Mouse (Mus musculus) heart, postnatal 0 days (tissue): Measurements from ENCODE around the gene 1600014C10Rik. TPM values are rescaled to one million over a fixed set of nuclear protein-coding genes. Genes with fewer than 3 reads are reported as not detected.

ENCODE experiments used
- ATAC-seq: fragments of 200-750 bp; cut with Nextera tagmentation; 2 replicates; pipeline ENCODE4 v1.8.0; 2017; ENCODE audit warnings: low read depth, moderate number of reproducible peaks, moderate library complexity; ENCODE audit not compliant: insufficient read depth
- DNase-seq: peaks from one replicate; pipeline ENCODE4 v3.0.0-alpha.2; 2016; ENCODE audit warnings: low spot score
- H3K27ac ChIP-seq: fragments of 300-500 bp; sonication (generic); 2 replicates; pipeline ENCODE4 v1.5.1; 2014; ENCODE audit warnings: low read depth, mild to moderate bottlenecking
- H3K27me3 ChIP-seq: fragments of 300-500 bp; sonication (generic); 2 replicates; pipeline ENCODE4 v1.6.1; 2014; ENCODE audit warnings: low read length, mixed read lengths; ENCODE audit not compliant: control insufficient read depth, insufficient read depth
- H3K36me3 ChIP-seq: fragments of 300-500 bp; sonication (generic); replicated peaks from 2 replicates; pipeline ENCODE4 v1.6.1; 2014; ENCODE audit warnings: low read length, mixed read lengths; ENCODE audit not compliant: control insufficient read depth, insufficient read depth
- H3K4me1 ChIP-seq: fragments of 300-500 bp; sonication (generic); 2 replicates; pipeline ENCODE4 v1.6.1; 2014; ENCODE audit warnings: antibody characterized with exemption; ENCODE audit not compliant: control insufficient read depth, insufficient read depth
- H3K4me2 ChIP-seq: fragments of 300-500 bp; sonication (generic); 2 replicates; pipeline ENCODE4 v1.6.1; 2014; ENCODE audit warnings: low read depth, mild to moderate bottlenecking, low read length, moderate library complexity
- H3K4me3 ChIP-seq: fragments of 300-500 bp; sonication (generic); 2 replicates; pipeline ENCODE4 v1.5.1; 2014; ENCODE audit warnings: low read depth, low read length
- H3K9ac ChIP-seq: fragments of 300-500 bp; sonication (generic); replicated peaks from 2 replicates; pipeline ENCODE4 v1.6.1; 2014; ENCODE audit warnings: low read depth, low read length, mixed read lengths
- H3K9me3 ChIP-seq: fragments of 300-500 bp; sonication (generic); replicated peaks from 2 replicates; pipeline ENCODE4 v1.6.1; 2016; ENCODE audit warnings: low read length; ENCODE audit not compliant: control insufficient read depth
- CTCF ChIP-seq: IDR thresholded peaks from 2 replicates; pipeline ENCODE4 v1.5.1; 2016; ENCODE audit warnings: antibody characterized with exemption, control low read depth, low read depth
- EP300 ChIP-seq: IDR thresholded peaks from 2 replicates; pipeline ENCODE4 v1.6.1; 2016; ENCODE audit warnings: antibody characterized with exemption, low read depth
- WGBS: fragments of 180-500 bp; shearing (Covaris S2); extraction: QIAGEN DNeasy Blood & Tissue Kit; methylation state at CpG from one replicate; pipeline ENCODE4 v1.1.7; 2014; 5-methylcytosine and 5-hydroxymethylcytosine counted together
- polyA plus RNA-seq: library from polyadenylated mRNA; unstranded; fragments of >200 nt; fragmentation: Nextera tagmentation; extraction: Ambion mirVana; gene quantifications from 2 replicates; pipeline ENCODE4 v1.2.1, GENCODE M21; 2015
- total RNA-seq: library from RNA; depleted of rRNA; stranded (reverse); fragments of >200 nt; gene quantifications from 2 replicates; pipeline ENCODE4 v1.2.3, GENCODE M21; 2014; ENCODE audit warnings: low replicate concordance

Gene 1600014C10Rik
- total and polyA plus RNA-seq, 2 experiments from 2014 or later, result 15.9 to 16.5 TPM

DNA sequence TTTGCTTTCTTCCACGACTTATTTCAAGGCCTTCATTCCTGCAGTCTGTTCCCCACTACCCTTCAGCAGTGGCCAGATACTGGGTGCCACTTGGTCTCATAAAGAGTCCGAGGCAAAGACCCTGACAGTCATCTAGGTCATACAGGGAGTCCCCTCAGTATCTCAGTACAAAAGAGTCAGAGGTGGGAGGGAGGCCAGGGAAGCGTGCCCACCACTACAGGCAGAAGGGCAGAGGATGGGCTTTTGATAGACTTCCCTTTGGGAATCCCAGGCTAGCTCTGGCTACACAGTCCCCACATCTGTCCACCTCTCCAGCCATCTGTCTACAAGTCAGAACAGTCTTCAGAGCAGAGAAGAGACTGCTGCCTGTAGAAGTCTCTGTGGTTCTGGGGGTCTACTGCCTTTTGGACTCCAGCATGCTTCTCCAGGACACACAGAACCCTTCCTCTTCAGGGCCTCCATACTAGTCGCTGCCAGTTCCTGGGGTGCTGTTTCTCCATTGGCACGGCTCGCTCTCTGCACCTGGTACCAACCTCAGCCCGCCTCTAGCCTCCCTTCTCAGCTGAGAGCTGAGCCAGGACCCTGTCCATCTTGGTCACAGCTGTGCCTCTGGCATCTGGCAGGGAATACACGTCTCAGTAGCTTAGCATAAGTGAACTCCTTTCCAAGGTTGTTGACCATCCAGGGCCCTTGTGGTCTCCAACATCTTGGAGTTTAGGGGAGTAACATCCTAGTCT, 35.8 kb downstream of the 1600014C10Rik start:
- ATAC-seq (no peak), DNase-seq (no peak)
- Histone ChIP-seq H3K4me1 (peaks cover 45% of the 10 kb centered on the region), H3K36me3 (peaks cover 33% of the 10 kb centered on the region), H3K4me2 (no peak overlapping the region), H3K4me3 (no peak overlapping the region), H3K9ac (no peak overlapping the region), H3K27ac (peak overlapping the region; percentile 93), H3K9me3 (no peaks in the 10 kb centered on the region), H3K27me3 (no peaks in the 10 kb centered on the region)
- WGBS, result 71% methylated on average over 8 of the region's 8 CpGs
- TF ChIP-seq EP300, result no peak
- TF ChIP-seq CTCF, result no peak

DNA sequence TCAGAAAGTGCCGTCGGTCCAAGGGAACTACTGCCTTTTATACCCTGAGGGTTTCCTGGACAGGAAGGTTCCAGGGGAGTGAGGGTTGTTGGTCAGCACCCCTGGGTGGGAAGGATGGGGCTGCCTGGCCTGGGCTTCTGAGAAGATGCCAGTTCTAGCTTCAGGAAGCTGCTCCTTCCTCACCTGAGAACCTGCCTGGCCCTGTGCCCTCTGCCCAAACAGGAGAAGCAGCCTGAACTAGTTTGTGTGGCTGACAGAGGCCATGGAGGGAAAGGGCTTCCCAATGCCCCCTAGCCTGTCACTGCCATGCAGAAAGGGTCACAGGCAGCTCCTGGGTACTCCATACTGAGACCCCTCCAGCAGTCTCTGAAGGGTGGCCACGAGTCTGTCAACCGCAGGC, 36.5 kb downstream of the 1600014C10Rik start:
- Histone ChIP-seq H3K27me3 (no peaks in the 10 kb centered on the region), H3K4me3 (no peak overlapping the region), H3K9me3 (no peaks in the 10 kb centered on the region), H3K36me3 (peaks cover 33% of the 10 kb centered on the region), H3K4me2 (no peak overlapping the region), H3K4me1 (peaks cover 52% of the 10 kb centered on the region), H3K27ac (no peak overlapping the region), H3K9ac (no peak overlapping the region)
- 86% methylated on average over 4 of the region's 4 CpGs for WGBS
- DNase-seq, result no peak
- ATAC-seq, result no peak
- TF ChIP-seq EP300 (no peak), CTCF (no peak)

DNA sequence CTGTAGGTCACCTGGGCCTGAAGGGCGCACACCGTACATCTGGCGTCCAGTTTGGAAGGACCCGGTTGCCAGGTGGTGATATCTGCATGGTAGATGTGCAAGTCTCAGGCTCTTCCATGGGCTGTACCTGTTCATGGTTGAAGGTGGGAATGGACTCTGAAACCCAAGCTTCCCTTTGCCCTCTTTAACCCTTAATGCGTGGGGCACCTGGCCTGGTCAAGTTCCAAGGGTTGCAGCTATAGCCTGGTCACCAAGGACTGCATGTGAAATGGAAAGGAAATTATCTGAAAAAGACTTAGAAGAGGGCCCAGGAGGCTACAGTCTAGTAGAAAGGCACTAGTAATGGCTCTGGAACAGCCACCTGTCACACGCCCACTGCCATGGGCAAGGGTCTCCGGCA, 37.8 kb downstream of the 1600014C10Rik start:
- H3K27me3 ChIP-seq, result no peaks in the 10 kb centered on the region

DNA sequence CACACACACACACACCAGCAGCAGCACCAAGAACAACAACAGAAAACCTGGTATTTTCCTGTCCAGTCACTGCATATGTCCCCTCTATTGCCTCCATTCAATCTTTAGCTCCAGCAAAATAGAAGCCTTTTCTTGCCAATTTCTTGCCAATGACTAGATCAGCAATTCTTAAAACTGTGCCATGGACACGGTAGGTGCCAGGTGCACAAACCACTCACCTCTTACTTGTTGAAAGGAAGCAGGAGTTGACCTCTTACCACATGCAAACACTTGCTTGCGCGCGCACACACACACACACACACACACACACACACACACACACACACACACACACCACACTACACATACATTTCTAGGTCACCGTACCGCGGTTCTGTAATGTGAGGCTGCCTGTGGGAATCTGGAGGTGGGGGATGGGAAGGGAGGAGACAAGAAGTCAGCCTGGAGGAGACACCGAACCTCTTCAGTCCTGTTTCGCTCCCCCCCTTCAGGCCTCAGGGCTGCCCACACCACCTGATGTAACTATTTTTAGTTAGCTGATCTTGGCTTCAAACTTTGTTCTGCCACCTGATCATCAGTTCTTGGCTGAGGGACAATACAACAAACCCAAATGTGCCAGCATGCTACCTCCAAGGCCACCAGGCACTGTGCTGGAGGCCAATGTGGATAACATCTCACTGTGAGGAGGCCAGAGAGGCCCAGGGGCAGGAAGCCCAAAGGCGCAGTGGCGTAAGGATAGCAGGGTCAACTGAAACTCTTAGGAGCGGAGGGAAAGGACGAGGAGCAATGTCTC, 41.8 kb downstream of the 1600014C10Rik start:
- Histone ChIP-seq H3K36me3 (peaks cover 19% of the 10 kb centered on the region), H3K27me3 (no peaks in the 10 kb centered on the region), H3K4me2 (peak overlapping the region; percentile 73), H3K4me3 (peak overlapping the region; percentile 23), H3K9me3 (no peaks in the 10 kb centered on the region), H3K9ac (no peak overlapping the region; the same call in 1 of the 2 replicates), H3K4me1 (peaks cover 33% of the 10 kb centered on the region), H3K27ac (peak overlapping the region; percentile 94)
- DNase-seq, result peak; percentile 96
- TF ChIP-seq CTCF (no peak), EP300 (peak; percentile 96)
- 39% methylated on average over 13 of the region's 13 CpGs for WGBS
- ATAC-seq, result peak; percentile 64

More for the DNA sequence above, 37.8 kb downstream of the 1600014C10Rik start:
- ATAC-seq (no peak), DNase-seq (no peak)
- H3K27ac ChIP-seq, result no peak overlapping the region
- no peak overlapping the region for H3K4me2 ChIP-seq
- peaks cover 33% of the 10 kb centered on the region for H3K36me3 ChIP-seq
- peaks cover 61% of the 10 kb centered on the region for H3K4me1 ChIP-seq
- TF ChIP-seq EP300 (no peak), CTCF (no peak)
- no peak overlapping the region for H3K9ac ChIP-seq
- no peak overlapping the region for H3K4me3 ChIP-seq
- no peaks in the 10 kb centered on the region for H3K9me3 ChIP-seq
- WGBS, result 93% methylated on average over 7 of the region's 7 CpGs

DNA sequence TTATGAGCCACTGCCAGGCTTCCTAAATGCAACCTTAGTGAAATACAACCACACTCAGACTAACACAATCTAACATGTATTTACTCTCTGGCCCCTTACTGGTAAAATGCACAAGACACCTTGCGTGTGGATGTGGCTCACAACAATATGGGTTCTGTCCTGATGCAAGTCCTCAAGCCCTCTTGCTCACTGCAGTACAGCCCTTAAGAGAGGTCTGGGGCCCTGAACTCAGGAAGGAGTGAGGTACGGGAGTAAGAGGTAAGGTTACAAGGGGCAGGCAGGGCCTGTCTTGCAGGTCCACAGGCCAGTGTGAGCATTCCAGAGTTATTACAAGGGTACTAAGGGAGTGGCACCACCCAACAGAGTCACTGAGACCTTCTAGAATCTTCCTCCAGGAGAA, 43.2 kb downstream of the 1600014C10Rik start:
- Histone ChIP-seq H3K4me1 (peaks cover 22% of the 10 kb centered on the region), H3K9ac (peak overlapping the region; percentile 69; the same call in 1 of the 2 replicates), H3K4me3 (peak overlapping the region; percentile 69), H3K4me2 (peak overlapping the region; percentile 73), H3K36me3 (peaks cover 5% of the 10 kb centered on the region), H3K27ac (peak overlapping the region; percentile 94), H3K9me3 (no peaks in the 10 kb centered on the region), H3K27me3 (no peaks in the 10 kb centered on the region)
- TF ChIP-seq EP300 (no peak), CTCF (no peak)
- ATAC-seq, result no peak
- 65% methylated on average over 2 of the region's 2 CpGs for WGBS
- DNase-seq, result no peak
